In genomic region chr4:65678929-65679328, GRCm38 (mm10) we compare ENCODE assay signal across 14 mouse cellular contexts.
DNase-seq lines count a peak whose midpoint lies in the region; ATAC-seq lines count a peak whose summit lies in the region.
"Had no signal": no experiment of that assay in that cellular context is flagged by ENCODE, and none has a peak within 500 bp of the region (broad histone marks: within the 10 kb centered on the region; RNA-seq: fewer than 3 reads in every experiment).

No protein-coding gene starts in this region.

- H3K27me3 ChIP-seq in forebrain, embryonic 12.5 days = peaks cover 3% of the 10 kb centered on the region; the same call in 1 of the 2 replicates
- H3K27me3 ChIP-seq in forebrain, embryonic 11.5 days (ENCODE audit: control insufficient read depth, insufficient read depth, low read length) = no peaks in the 10 kb centered on the region
- H3K27me3 ChIP-seq in hindbrain, embryonic 14.5 days (ENCODE audit: control insufficient read depth, insufficient read depth, low read length) = no peaks in the 10 kb centered on the region
- no peaks in the 10 kb centered on the region for H3K27me3 ChIP-seq in hindbrain, embryonic 10.5 days (ENCODE audit: insufficient read depth, poor library complexity, severe bottlenecking)
- H3K27me3 ChIP-seq in forebrain, embryonic 14.5 days (replicated peaks; ENCODE audit: control insufficient read depth, insufficient read depth, low read length) = no peaks in the 10 kb centered on the region
- H3K27me3 ChIP-seq in midbrain, embryonic 16.5 days (ENCODE audit: control insufficient read depth, insufficient read depth, low read depth, low read length) = no peaks in the 10 kb centered on the region
- H3K27me3 ChIP-seq: embryonic facial prominence, embryonic 15.5 days had no signal

- no peak overlapping the region for H3K9ac ChIP-seq in forebrain, embryonic 12.5 days
- H3K9ac ChIP-seq in forebrain, embryonic 11.5 days (ENCODE audit: low read length) = no peak overlapping the region
- no peak overlapping the region for H3K9ac ChIP-seq in hindbrain, embryonic 14.5 days
- H3K9ac ChIP-seq in forebrain, embryonic 14.5 days (ENCODE audit: low read length) = no peak overlapping the region
- H3K9ac ChIP-seq in midbrain, embryonic 16.5 days (ENCODE audit: low read depth, low read length) = peak overlapping the region; percentile 28; the same call in 1 of the 2 replicates
- H3K9ac ChIP-seq: embryonic facial prominence, embryonic 15.5 days; liver, postnatal 0 days had no signal

- H3K9me3 ChIP-seq in forebrain, embryonic 12.5 days = no peaks in the 10 kb centered on the region
- H3K9me3 ChIP-seq in forebrain, embryonic 11.5 days (ENCODE audit: control insufficient read depth, low read length) = no peaks in the 10 kb centered on the region
- no peaks in the 10 kb centered on the region for H3K9me3 ChIP-seq in hindbrain, embryonic 14.5 days (ENCODE audit: control insufficient read depth, low read length)
- H3K9me3 ChIP-seq in hindbrain, embryonic 10.5 days = no peaks in the 10 kb centered on the region
- H3K9me3 ChIP-seq in forebrain, embryonic 14.5 days (replicated peaks; ENCODE audit: control insufficient read depth, low read length) = no peaks in the 10 kb centered on the region
- H3K9me3 ChIP-seq in midbrain, embryonic 16.5 days (replicated peaks; ENCODE audit: control insufficient read depth, low read length, poor library complexity, severe bottlenecking) = no peaks in the 10 kb centered on the region
- H3K9me3 ChIP-seq: embryonic facial prominence, embryonic 15.5 days had no signal

- H3K36me3 ChIP-seq in forebrain, embryonic 12.5 days (replicated peaks) = no peaks in the 10 kb centered on the region
- no peaks in the 10 kb centered on the region for H3K36me3 ChIP-seq in forebrain, embryonic 11.5 days (ENCODE audit: control insufficient read depth, insufficient read depth, low read length)
- no peaks in the 10 kb centered on the region for H3K36me3 ChIP-seq in hindbrain, embryonic 14.5 days (replicated peaks; ENCODE audit: control insufficient read depth, insufficient read depth)
- H3K36me3 ChIP-seq in hindbrain, embryonic 10.5 days = no peaks in the 10 kb centered on the region
- no peaks in the 10 kb centered on the region for H3K36me3 ChIP-seq in forebrain, embryonic 14.5 days (ENCODE audit: control insufficient read depth, insufficient read depth, low read length)
- H3K36me3 ChIP-seq in midbrain, embryonic 16.5 days (ENCODE audit: control insufficient read depth, insufficient read depth, low read length) = no peaks in the 10 kb centered on the region
- H3K36me3 ChIP-seq: embryonic facial prominence, embryonic 15.5 days had no signal

- H3K4me3 ChIP-seq in forebrain, embryonic 12.5 days (replicated peaks) = no peak overlapping the region
- H3K4me3 ChIP-seq in forebrain, embryonic 11.5 days (ENCODE audit: low read depth, low read length) = no peak overlapping the region
- no peak overlapping the region for H3K4me3 ChIP-seq in hindbrain, embryonic 14.5 days (replicated peaks; ENCODE audit: low read length)
- H3K4me3 ChIP-seq in hindbrain, embryonic 10.5 days = no peak overlapping the region
- no peak overlapping the region for H3K4me3 ChIP-seq in forebrain, embryonic 14.5 days (ENCODE audit: low read depth, low read length)
- no peak overlapping the region for H3K4me3 ChIP-seq in midbrain, embryonic 16.5 days (ENCODE audit: low read depth, low read length)
- H3K4me3 ChIP-seq: embryonic facial prominence, embryonic 15.5 days; layer of hippocampus, adult 2 months had no signal

- peaks cover 11% of the 10 kb centered on the region; the same call in 1 of the 2 replicates for H3K4me1 ChIP-seq in forebrain, embryonic 12.5 days
- H3K4me1 ChIP-seq in forebrain, embryonic 11.5 days (replicated peaks; ENCODE audit: control insufficient read depth, insufficient read depth, low read length) = no peaks in the 10 kb centered on the region; the same call in 1 of the 2 replicates
- no peaks in the 10 kb centered on the region for H3K4me1 ChIP-seq in hindbrain, embryonic 14.5 days (replicated peaks; ENCODE audit: control insufficient read depth, insufficient read depth, low read length)
- H3K4me1 ChIP-seq in hindbrain, embryonic 10.5 days (replicated peaks) = peaks cover 8% of the 10 kb centered on the region
- H3K4me1 ChIP-seq in forebrain, embryonic 14.5 days (ENCODE audit: control insufficient read depth, insufficient read depth, low read length) = no peaks in the 10 kb centered on the region; the same call in 1 of the 2 replicates
- H3K4me1 ChIP-seq in midbrain, embryonic 16.5 days (ENCODE audit: control insufficient read depth, insufficient read depth, low read length) = peaks cover 4% of the 10 kb centered on the region; the same call in 1 of the 2 replicates
- H3K4me1 ChIP-seq: embryonic facial prominence, embryonic 15.5 days had no signal

- DNase-seq in forebrain, embryonic 11.5 days (ENCODE audit: low spot score) = no peak
- DNase-seq in hindbrain, embryonic 14.5 days (ENCODE audit: low spot score) = no peak
- DNase-seq in hindbrain, embryonic 10.5 days (ENCODE audit: low spot score) = no peak
- DNase-seq in forebrain, embryonic 14.5 days (ENCODE audit: low spot score) = peak; percentile 62
- no peak for DNase-seq in yolk sac, embryonic 10.5 days (ENCODE audit: low spot score)
- no peak for DNase-seq in lung, postnatal 36 days
- DNase-seq: adrenal gland, postnatal 25 days; cerebellum, postnatal 36 days; liver, postnatal 0 days; lung, postnatal 4 days had no signal

- no peak overlapping the region for H3K27ac ChIP-seq in forebrain, embryonic 12.5 days
- no peak overlapping the region for H3K27ac ChIP-seq in forebrain, embryonic 11.5 days (ENCODE audit: low read depth, low read length)
- H3K27ac ChIP-seq in hindbrain, embryonic 14.5 days = peak overlapping the region; percentile 23; the same call in 1 of the 2 replicates
- H3K27ac ChIP-seq in hindbrain, embryonic 10.5 days = no peak overlapping the region
- peak overlapping the region; percentile 14; the same call in 1 of the 2 replicates for H3K27ac ChIP-seq in forebrain, embryonic 14.5 days (ENCODE audit: low read depth, low read length)
- no peak overlapping the region for H3K27ac ChIP-seq in midbrain, embryonic 16.5 days (ENCODE audit: low read length)
- H3K27ac ChIP-seq: embryonic facial prominence, embryonic 15.5 days; layer of hippocampus, adult 2 months had no signal

- 22% methylated on average over 5 of the region's 5 CpGs for WGBS in forebrain, embryonic 12.5 days
- 38% methylated on average over 5 of the region's 5 CpGs for WGBS in forebrain, embryonic 11.5 days
- WGBS in hindbrain, embryonic 14.5 days = 16% methylated on average over 5 of the region's 5 CpGs
- WGBS in hindbrain, embryonic 10.5 days = 25% methylated on average over 5 of the region's 5 CpGs
- WGBS in forebrain, embryonic 14.5 days = 26% methylated on average over 5 of the region's 5 CpGs
- WGBS in midbrain, embryonic 16.5 days = 16% methylated on average over 5 of the region's 5 CpGs

- peak; percentile 57; the same call in 1 of the 2 replicates for ATAC-seq in forebrain, embryonic 12.5 days (ENCODE audit: low FRiP score)
- no peak for ATAC-seq in forebrain, embryonic 11.5 days (replicated peaks; ENCODE audit: low FRiP score)
- peak; percentile 53 for ATAC-seq in hindbrain, embryonic 14.5 days (ENCODE audit: low FRiP score)
- peak; percentile 83; the same call in 1 of the 2 replicates for ATAC-seq in forebrain, embryonic 14.5 days
- ATAC-seq in midbrain, embryonic 16.5 days = peak; percentile 54
- ATAC-seq: liver, postnatal 0 days had no signal

- no peak overlapping the region for H3K4me2 ChIP-seq in forebrain, embryonic 12.5 days
- no peak overlapping the region for H3K4me2 ChIP-seq in forebrain, embryonic 11.5 days (ENCODE audit: low read depth, low read length, severe bottlenecking)
- no peak overlapping the region for H3K4me2 ChIP-seq in hindbrain, embryonic 14.5 days (replicated peaks)
- no peak overlapping the region for H3K4me2 ChIP-seq in forebrain, embryonic 14.5 days (ENCODE audit: low read length)
- H3K4me2 ChIP-seq in midbrain, embryonic 16.5 days (ENCODE audit: low read length) = no peak overlapping the region
- H3K4me2 ChIP-seq: embryonic facial prominence, embryonic 15.5 days had no signal

Comparison
In these comparisons a context has a peak if more than half of its experiments do, and no peak if none do; other contexts are left out.
1. H3K27ac ChIP-seq: peak in hindbrain, embryonic 14.5 days (single experiment) and forebrain, embryonic 14.5 days (single experiment); none in forebrain, embryonic 12.5 days (single experiment), forebrain, embryonic 11.5 days (single experiment), hindbrain, embryonic 10.5 days (single experiment) and midbrain, embryonic 16.5 days (single experiment).